Mouse (Mus musculus): ENCODE measurements around the gene Dact3. TPM values are rescaled to one million over a fixed set of nuclear protein-coding genes. Genes with fewer than 3 reads are reported as not detected.

Gene Dact3
- total RNA-seq, 2 experiments from 2014 or later = 18.6 to 19.0 TPM

- intact Hi-C loops (cut with DNase I) = no loop called here
- no peak for DNase-seq
These were observed 23.5 kb upstream of the Dact3 start for GRCm38 (mm10) chr7:16851636-16852035.

DNA sequence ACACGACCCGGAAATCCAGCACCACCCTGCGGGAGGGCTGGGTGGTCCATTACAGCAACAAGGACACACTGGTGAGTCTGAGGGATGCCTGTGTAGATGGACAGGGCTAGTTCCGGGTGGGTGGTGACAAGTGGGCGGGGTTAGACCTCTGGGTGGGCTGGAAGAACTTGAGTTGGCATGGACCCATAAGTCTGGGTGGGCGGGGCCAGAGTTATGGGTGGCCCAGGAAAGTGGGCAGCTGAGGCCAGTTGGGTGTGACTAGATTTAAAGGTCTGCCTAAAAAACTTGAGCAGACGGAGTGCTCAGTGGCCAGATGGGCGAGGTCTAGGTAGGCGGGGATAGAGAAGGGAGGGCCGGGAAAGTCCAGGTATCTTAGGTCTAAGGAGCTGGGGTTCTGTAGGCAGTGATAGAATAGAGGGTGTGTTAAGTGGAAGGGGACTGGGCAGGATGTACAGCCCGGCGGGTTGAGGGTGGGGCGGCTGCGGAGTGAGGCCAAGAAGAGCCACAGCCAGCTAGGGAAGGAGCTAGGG is 21.8 kb upstream of the Dact3 start:
- DNase-seq = peak in 1 of 2 experiments; percentile 40
- intact Hi-C loops (cut with DNase I) = no loop called here

- peak in 1 of 2 experiments; percentile 61 for DNase-seq
- intact Hi-C loops (cut with DNase I) = no loop called here
These were observed 16.8 kb upstream of the Dact3 start for GRCm38 (mm10) chr7:16858336-16858735.

GRCm38 (mm10) chr7:16859902-16860651 is 15.0 kb upstream of the Dact3 start:
- intact Hi-C loops (cut with DNase I) = loop anchor here (1.0 kb wide), 1 partner anchor 31 kb away; the partner anchor contains the start of gene Gng8
- peak; percentile 56 to 67 for DNase-seq

- no peak for DNase-seq
- intact Hi-C loops (cut with DNase I) = no loop called here
These were observed 7.6 kb upstream of the Dact3 start for GRCm38 (mm10) chr7:16867488-16867887.

GRCm38 (mm10) chr7:16869497-16869896 is 5.6 kb upstream of the Dact3 start:
- intact Hi-C loops (cut with DNase I) = no loop called here
- no peak for DNase-seq

DNA sequence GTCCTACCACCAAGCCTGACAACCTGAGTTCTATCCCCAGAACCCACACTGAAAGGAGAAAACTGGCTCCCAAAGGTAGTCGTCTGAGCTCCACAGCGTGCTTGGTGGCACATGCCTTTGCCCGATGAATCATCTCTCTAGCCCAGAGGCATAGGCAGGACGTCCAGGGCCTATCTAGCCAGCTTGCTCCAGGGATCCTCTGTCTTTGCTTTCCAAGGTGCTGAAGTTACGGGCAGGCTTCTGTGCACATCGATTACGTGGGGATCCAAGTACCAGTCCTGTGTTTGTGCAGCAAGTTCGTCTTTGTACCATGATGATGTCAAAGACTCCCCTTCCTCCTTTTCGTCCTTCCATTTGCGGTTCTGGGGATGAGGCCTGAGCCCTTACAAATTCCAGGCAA is 3.5 kb upstream of the Dact3 start:
- no peak for DNase-seq
- intact Hi-C loops (cut with DNase I) = no loop called here

DNA sequence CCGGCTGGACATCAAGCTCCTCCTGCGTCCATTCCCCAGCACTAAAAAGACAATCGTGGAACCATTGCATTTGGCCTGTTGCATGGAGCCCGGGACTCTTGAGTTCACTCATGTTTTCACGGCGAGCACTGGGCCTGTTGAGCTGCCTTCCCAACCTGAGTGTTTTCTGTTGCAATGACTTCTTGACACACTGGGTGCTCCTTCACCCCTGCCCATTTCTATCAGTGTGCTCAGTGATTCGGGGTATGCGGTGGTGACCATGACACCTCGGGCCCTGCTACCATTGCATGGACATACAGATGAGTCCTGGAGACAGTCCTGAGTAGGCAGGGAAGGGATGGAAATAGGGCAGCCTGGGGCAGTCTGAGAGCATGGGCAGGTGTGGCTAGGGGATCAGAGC is 2.6 kb upstream of the Dact3 start:
- intact Hi-C loops (cut with DNase I) = no loop called here
- no peak for DNase-seq

- intact Hi-C loops (cut with DNase I) = no loop called here
- DNase-seq = no peak
These were observed 1.7 kb upstream of the Dact3 start for GRCm38 (mm10) chr7:16873392-16873791.

- intact Hi-C loops (cut with DNase I) = no loop called here
- DNase-seq = peak; percentile 85 to 88
These were observed 927 bp upstream of the Dact3 start for GRCm38 (mm10) chr7:16874190-16874589.

DNA sequence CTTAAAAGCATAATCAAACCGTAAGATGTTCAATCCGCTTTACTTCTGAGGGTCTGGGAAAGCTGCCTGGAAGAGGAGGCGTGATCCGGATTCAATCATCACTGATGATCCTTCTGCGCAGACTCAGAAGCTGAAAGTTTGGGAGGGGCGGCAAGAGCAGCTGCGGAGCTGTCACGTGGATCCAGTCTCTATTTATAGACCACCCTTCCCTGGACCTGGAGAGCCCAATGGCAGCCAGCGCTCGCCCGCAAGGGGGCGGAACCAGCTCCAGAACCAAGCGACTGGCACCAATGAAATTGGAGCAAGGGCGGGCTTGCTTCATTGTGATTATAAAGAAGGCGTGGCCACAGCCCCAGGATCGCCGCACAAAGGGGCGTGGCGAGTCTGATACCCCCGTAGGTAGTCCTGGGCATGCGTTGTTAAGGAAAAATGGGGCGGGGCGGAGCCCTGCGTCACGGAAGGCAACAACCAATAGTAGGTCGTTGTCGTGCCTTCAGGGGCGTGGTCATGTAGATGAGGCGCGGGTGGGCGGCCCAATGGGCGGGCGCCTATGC is 284 bp upstream of the Dact3 start:
- DNase-seq = peak; percentile 98 to 99
- intact Hi-C loops (cut with DNase I) = loop anchor here (5.0 kb wide), 1 partner anchor 37 kb away; no protein-coding TSS in a partner anchor

GRCm38 (mm10) chr7:16875326-16875725 is 209 bp downstream of the Dact3 start:
- no peak for DNase-seq
- intact Hi-C loops (cut with DNase I) = loop anchor here (5.0 kb wide), 1 partner anchor 37 kb away; no protein-coding TSS in a partner anchor

GRCm38 (mm10) chr7:16876006-16876405 is 889 bp downstream of the Dact3 start:
- DNase-seq = no peak
- intact Hi-C loops (cut with DNase I) = loop anchor here (2.0 to 5.0 kb wide), 2 partner anchors 15 to 36 kb away; partner anchors contain the start of gene Gng8

DNA sequence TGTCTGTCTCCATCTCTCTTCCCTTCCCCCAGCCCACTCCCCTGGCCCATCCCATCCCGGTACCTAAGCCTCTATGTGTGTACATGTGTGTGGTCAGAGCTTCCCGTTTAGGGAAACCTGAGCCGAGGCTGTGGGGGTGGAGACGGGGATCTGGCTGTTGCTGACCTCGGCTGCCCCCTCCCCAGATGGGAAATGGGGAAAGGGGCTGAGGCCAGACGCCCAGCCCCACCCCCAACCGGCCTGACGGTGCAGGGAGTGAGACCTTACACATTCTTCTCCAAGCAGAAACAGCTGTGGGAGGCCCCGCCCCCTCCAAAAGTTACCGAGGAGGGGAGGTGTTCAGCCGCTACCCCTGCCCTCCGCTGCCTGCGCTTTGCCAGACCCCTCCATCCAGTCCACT is 1.5 kb downstream of the Dact3 start:
- DNase-seq = peak in 1 of 2 experiments; percentile 49
- intact Hi-C loops (cut with DNase I) = loop anchor here (2.0 to 5.0 kb wide), 2 partner anchors 14 to 36 kb away; partner anchors contain the start of gene Gng8

DNA sequence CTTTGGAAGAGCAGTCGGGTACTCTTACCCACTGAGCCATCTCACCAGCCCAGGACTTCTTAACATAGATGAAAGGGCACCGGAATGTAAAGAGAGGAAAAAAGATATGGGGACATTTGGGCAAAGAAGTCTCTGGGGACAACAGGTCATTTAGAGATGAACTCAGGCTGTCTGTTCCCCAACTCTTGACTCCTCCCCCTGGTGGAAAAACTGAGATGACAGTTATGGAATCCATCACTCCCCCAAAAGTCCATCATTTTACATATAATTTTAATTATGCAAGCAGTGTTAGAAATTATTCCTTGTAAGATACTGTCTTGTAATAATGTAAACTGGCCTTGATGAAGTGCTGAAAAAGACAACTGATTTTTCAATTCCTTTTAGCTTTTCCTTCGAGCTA is 2.6 kb downstream of the Dact3 start:
- DNase-seq = no peak
- intact Hi-C loops (cut with DNase I) = loop anchor here (2.0 to 5.0 kb wide), 2 partner anchors 13 to 35 kb away; partner anchors contain the start of gene Gng8

DNA sequence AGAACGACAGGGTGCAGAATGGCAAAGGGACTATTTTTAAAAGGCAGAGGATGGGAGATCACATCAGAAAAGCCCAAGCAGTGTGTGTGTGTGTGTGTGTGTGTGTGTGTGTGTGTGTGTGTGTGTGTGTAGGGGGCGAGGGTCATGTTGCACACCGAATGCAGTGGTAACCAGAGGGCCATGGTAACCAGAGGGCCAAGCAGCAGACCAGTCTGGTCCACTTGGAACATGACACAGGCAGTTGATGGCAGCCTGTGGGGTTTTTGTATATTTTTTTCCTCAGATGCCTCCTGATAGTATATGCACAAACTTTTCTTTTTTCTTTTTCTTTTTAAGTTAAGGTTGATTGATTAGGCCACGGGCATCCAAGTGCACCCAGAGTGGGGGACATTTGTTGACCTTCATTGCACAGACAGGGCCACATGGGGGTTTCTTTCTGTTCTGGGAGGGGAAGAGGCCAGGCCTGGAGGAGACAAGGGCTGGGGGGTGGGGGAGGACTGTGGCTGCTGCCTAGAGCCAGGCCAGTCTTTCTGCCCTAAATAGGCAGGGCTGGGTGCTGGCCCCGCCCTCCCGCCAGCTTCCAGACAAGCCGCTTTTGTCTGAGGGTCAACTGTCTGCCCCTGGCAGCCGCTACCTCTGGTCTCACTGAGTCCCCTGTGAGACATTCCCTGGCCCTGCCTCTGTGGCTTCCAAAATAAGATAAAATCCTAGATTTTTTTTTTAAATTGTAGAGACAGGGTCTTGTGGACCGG is 4.9 kb downstream of the Dact3 start:
- peak; percentile 64 to 75 for DNase-seq
- intact Hi-C loops (cut with DNase I) = loop anchor here (5.0 kb wide), 1 partner anchor 32 kb away; no protein-coding TSS in a partner anchor

DNA sequence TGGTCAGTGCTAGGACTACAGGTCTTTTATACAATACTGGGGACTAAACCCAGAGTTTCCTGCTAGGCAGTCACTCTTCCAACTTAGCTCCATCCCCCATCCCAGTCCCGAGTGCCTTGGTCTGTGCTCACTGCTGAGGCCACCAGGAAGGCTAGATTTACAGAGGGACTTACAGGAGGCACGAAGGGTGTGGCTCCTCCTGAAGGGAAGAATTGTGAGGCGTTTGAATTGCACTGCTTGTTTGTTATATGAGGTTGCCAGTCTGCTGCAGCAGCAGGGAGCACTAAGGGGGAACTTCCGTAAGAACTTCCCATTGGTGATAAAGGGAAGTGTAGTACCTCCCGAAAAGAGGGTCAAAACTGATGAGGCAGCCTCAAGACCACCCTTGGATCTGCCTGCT is 5.5 kb downstream of the Dact3 start:
- no peak for DNase-seq
- intact Hi-C loops (cut with DNase I) = no loop called here

DNA sequence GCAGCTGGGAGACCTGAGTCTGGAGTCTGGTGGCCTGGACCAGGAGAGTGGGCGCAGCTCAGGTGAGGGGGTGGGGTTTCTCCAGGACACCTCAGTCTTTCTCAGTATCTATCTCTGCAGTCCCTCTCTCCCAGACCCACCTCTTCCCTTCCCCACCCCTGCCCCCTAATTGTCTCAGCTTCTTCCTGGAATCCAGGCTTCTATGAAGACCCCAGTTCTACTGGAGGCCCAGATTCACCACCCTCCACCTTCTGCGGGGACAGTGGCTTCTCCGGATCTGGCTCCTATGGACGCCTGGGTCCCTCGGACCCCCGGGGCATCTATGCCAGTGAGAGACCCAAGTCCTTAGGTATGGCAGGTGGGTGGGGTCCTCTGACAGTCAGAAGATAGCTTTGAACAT is 8.0 kb downstream of the Dact3 start:
- intact Hi-C loops (cut with DNase I) = no loop called here
- no peak for DNase-seq

DNA sequence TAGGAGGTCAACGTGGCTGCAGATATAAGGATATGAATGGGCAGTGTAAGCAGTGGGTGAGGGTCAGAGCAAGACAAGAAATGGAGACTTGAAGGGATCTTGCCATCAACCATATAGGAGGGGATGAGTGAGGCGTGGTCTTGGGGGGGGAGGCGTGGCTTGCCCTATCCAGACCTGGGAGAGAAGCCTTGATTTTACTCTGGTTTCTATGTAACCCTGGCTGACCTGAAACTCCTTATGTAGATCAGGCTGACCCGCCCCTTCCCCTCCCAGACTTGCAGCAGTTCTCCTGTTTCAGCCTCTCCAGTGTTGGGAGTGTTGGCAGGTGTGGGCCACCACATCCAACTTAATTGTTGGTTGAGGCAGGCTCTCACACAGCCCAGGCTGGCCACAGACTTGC is 9.2 kb downstream of the Dact3 start:
- intact Hi-C loops (cut with DNase I) = no loop called here
- no peak for DNase-seq

GRCm38 (mm10) chr7:16885271-16885776 is 10.2 kb downstream of the Dact3 start:
- no peak for DNase-seq
- intact Hi-C loops (cut with DNase I) = no loop called here

DNA sequence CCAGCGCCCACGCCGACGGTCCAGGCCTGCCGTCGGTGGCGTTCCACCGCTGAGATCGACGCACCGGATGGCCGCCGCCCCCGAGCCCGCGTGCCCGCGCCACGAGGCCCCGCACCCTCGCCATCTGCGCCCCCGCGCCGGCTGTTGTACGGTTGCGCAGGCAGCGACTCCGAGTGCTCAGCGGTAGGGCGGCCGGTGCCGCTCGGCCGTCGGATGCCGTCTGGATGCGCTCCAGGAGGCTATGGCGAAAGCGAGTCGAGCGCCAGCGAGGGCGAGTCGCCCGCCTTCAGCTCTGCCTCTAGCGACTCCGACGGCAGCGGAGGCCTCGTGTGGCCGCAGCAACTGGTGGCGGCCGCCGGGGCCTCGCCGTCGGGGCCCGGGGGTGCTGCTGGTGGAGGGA is 10.8 kb downstream of the Dact3 start:
- no peak for DNase-seq
- intact Hi-C loops (cut with DNase I) = no loop called here
